Mouse (Mus musculus) brain, embryonic 14.5 days (tissue): ENCODE results near the gene Plekhm1. TPM values are rescaled to one million over a fixed set of nuclear protein-coding genes. Genes with fewer than 3 reads are reported as not detected.

Source experiments
- DNase-seq: peaks from one replicate; pipeline ENCODE4 v3.0.0-alpha.2; 2011; ENCODE audit warnings: low read depth
- CTCF ChIP-seq: fragments of 200-500 bp; IDR thresholded peaks from 2 replicates; pipeline ENCODE4 v1.5.1; 2012; ENCODE audit warnings: inconsistent platforms, mild to moderate bottlenecking, moderate library complexity, borderline replicate concordance; ENCODE audit not compliant: insufficient read depth, insufficient read length; ENCODE audit errors: extremely low read depth
- POLR2A ChIP-seq: fragments of 200-500 bp; IDR thresholded peaks from 2 replicates; pipeline ENCODE4 v1.6.1; 2012; ENCODE audit warnings: mild to moderate bottlenecking, inconsistent platforms, borderline replicate concordance; ENCODE audit not compliant: poor library complexity, insufficient read depth, insufficient read length, severe bottlenecking; ENCODE audit errors: extremely low read depth
- polyA plus RNA-seq: library from polyadenylated mRNA; depleted of rRNA; stranded (reverse); fragments of >200 nt; gene quantifications from 2 replicates; pipeline ENCODE4 v1.2.3, GENCODE M21; 2012

Plekhm1 gene
- polyA plus RNA-seq, 1 experiment = 17.4 TPM

DNA sequence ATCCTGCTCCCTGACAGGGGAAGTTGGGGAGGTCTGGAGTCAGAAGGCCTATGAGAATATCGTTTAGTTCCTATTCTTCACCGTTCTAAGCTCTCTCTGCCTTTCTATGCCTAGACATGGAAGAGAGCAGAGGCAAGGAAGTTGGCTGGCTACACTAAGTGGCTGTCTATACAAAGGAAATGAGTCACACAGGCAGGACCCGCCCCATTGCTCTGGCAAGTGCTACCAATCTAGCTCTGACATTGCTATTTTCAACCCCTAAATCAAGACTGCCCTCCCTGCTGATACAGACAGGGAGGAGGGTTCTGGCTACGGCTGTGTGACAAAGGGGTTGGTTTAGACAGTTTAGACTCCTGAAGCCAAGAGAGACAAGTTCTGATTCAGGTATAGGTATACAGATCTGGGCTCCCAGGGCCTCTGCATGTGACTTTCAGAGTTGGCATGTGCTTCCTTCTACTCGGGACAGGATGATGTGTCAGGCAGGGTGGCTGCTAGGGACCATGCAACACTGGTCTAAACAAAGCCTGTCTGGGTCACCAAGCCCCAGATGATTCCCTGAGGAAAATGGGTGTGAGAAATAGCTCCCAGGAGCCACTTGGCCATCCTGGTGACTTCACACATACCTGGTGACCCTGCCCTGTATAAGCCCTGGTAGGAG is 30.4 kb downstream of the Plekhm1 start:
- no peak for TF ChIP-seq POLR2A
- no peak for TF ChIP-seq CTCF
- no peak for DNase-seq

- DNase-seq = no peak
- TF ChIP-seq POLR2A = no peak
- no peak for TF ChIP-seq CTCF
Measured at GRCm38 (mm10) chr11:103381505-103381904, 31.0 kb downstream of the Plekhm1 start.

DNA sequence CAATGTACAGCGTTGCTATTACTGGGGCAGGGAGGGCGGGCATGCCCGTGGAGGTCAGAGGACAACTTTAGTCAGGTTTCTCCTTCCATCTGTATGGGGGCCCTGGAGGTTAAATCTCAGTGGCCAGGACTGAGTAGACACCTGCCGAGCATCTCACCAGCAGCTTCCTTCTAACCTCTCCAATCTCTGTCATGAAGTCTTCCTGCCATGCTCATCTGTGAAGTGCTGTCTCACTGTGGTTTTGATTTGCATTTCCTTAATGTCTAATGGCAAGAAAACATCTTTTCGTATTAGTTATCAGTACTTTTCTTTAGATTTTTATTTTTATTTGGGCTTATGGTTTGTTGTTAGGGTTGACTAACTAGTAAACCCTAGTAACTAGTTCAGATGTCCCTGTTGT is 32.0 kb downstream of the Plekhm1 start:
- no peak for DNase-seq
- TF ChIP-seq POLR2A = no peak
- TF ChIP-seq CTCF = no peak

DNA sequence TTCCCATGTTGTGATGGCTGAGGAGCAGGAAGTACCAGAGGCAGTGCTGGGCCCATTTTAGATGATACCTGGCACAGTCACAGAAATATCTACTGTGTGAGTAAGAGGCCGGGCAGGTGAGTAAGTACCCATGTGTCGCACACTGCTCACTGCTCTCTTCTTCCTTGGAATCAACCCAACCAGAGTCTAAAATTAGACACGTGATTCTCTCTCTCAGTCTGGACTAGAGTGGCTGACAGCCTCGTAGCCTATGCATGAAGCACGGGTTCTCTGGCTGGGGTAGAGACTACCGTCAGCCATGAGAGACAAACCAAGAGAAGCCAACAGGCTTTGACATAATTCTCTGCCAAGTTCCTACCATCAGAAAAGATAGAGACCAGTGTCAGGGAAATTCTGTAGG is 34.1 kb downstream of the Plekhm1 start:
- TF ChIP-seq POLR2A (no peak), CTCF (no peak)
- no peak for DNase-seq

DNA sequence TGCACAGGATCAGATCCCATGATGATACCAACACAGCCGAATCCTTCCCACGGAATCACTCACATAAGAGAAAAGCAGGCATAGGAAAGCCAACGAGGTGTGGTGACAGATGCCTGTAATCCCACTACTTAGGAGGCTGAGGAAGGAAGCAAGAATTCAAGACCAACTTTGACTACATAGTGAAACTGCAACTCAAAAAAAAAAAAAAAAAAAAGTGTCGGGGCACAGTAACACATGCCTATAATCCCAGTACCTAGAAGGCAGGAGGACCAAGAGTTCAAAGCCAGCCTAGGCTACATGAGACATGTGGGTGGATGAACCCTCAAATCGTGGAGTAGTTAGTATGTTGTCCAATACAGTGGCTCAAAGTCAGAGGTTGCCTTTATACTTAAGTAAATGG is 36.7 kb downstream of the Plekhm1 start:
- no peak for DNase-seq
- no peak for TF ChIP-seq POLR2A
- TF ChIP-seq CTCF = no peak

GRCm38 (mm10) chr11:103375258-103375657 is 37.2 kb downstream of the Plekhm1 start:
- no peak for DNase-seq
- TF ChIP-seq CTCF = no peak
- no peak for TF ChIP-seq POLR2A

DNA sequence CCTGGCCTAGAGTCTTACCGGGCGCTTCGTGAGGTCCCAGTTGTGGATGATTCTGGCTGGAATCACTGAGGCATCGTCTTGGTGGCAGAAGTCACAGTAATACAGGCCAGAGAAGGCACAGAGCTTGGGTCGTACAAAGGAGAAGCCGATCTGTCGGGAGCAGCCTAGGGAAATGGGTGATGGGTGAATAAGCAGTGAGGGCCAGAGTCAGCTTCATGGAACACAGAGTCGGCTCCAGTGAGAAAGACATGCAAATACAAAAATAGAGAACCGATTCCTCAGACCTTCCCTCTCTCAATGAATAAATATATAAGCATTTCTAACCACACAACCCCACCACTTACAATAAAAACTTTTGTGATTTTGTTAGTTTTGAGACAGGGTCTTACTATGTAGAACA is 38.6 kb downstream of the Plekhm1 start:
- DNase-seq = no peak
- no peak for TF ChIP-seq POLR2A
- TF ChIP-seq CTCF = no peak

DNA sequence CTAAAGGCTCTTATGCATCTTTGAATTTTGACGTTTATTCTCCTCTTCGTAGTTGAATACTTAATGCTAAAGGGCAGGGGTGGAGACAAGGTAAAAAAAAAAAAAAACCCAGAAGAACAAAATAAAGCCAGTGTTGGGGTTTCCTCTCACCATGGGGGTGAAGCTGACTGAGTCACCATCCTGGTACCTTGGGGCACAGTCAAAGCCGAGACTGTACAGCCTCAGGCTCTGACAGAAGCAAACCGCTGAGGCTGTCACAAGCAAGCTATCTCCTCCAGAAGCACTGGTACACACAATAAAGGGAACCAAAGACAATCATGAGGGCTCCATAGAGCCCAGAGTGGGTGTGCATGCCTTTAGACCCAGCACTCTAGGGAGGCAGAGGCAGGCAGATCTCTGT is 39.9 kb downstream of the Plekhm1 start:
- TF ChIP-seq POLR2A (no peak), CTCF (no peak)
- no peak for DNase-seq

DNA sequence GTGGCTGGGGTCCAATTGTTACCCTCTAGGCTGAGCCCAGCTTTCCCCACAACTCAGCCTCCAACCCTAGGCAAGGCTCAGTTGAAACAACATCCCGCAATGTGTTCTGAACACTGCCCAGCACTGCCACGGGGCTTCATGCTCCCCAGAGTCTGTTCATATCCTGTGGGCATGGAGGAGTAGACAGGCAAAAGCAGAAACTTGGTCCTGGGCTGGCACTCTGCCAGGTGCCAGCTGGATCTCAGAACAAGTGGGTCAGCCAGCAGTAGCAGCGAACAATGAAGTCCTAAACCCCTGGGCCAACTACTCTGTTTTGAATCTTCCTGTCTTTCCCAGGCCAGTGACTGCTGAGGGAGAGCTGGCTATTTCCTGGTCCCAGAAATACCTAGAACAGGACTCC is 40.4 kb downstream of the Plekhm1 start:
- DNase-seq = peak; percentile 34
- TF ChIP-seq POLR2A (no peak), CTCF (no peak)

DNA sequence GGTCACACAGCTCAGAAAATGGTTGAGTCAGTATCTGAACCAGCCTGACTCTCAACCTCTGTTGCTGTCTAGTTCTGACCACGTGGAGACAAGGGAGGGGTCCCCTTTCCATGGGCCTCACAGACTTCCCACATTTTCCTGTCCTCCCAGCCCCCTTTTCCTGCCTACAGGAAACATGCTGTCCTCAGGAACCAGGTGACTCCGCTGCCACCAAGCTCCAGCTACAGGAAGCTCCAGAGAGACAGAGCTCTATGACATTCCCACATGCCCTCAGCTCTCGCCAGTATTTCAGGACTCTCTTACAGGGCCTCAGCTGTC is 41.3 kb downstream of the Plekhm1 start:
- DNase-seq = no peak
- no peak for TF ChIP-seq CTCF
- no peak for TF ChIP-seq POLR2A

DNA sequence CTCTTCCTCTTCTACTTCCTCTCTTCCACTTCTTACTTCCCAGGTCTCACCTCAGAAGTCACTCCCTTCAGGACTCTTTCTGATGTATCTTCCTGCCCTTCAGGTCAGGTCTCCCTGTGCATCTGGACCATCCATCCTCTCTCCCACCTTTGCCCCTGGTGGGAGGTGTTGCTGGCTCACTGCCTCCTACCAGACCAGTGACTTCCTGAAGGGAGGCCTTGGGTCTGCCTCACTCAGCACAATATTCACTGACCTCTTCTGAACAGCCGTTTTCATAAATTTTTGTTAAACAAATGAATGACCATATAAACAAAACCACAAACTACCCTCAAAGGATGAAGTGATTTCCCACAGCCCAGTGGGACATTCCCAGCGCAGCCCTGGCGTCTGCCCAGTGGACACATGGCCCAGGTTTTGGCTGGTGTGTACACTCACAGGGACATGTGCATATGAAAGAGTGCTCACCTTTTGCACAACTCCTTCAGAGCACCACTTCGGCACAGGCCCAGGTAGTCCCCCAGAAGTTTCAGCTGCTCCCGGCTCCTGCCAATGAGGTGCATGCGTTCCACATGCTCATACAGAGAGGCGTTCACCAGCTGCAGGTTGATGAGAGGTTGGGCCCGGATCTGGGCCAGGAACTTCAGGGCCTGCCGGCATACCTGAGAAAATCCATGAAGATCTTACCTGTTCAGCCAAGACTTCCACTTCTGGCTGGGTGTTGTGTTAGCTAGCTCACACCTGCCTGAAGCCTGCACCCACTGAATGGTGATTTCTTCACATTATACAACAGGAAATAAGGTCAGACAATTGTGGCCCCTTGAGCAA is 41.9 kb downstream of the Plekhm1 start:
- DNase-seq = no peak
- TF ChIP-seq CTCF = no peak

DNA sequence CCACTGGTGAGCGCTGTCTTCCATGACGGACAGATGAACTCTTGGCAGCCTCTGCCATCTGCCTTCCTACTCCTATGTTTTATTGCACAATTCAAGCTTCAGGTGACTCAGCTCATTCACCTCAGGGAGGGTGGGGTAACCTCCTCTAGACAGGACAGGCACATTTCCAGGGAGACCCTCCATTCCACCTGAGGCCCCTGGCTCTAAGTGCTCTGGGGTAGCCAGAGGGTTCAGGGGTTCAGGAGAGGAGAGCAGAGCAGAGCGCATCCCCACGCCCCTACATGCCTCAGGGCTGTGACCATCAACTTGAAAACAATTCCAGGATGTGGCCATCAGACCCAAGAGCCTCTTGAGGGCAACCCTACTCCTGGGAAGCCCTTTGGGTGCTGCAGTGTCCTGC is 47.0 kb downstream of the Plekhm1 start:
- TF ChIP-seq POLR2A (no peak), CTCF (no peak)
- DNase-seq = no peak

GRCm38 (mm10) chr11:103365022-103365421 is 47.5 kb downstream of the Plekhm1 start:
- TF ChIP-seq POLR2A (no peak), CTCF (no peak)
- no peak for DNase-seq

DNA sequence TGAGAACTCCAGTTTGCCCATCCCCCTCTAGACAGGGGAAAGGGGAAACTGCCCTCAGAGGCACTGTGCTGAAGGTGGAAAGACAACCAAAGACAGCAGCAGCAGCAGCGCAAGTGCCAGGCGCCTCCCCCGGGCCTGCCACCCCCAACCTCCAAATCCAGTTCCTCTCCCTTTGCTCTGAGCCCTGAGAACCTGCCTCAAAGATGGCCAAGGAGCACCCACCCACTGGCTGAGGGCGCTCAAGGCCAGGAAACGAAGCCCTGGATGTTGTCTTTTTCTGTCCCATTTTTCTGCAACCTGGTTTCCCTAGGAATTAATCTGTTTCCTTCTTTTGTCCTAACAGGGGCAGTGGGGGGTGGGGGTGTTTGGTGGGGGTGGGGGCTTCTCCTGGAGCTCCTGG is 48.2 kb downstream of the Plekhm1 start:
- no peak for TF ChIP-seq POLR2A
- no peak for TF ChIP-seq CTCF

More for the DNA sequence above, 48.2 kb downstream of the Plekhm1 start:
- DNase-seq = no peak
